Mouse (Mus musculus): ENCODE data around the gene Gm12216. TPM values are rescaled to one million over a fixed set of nuclear protein-coding genes. Genes with fewer than 3 reads are reported as not detected.
A peak's percentile ranks its signal among the peaks of the same experiment; 100 is the strongest.
"Not testable (repeated sequence)": the region's sequence is repeated elsewhere in the genome, so short reads cannot be mapped to it uniquely, and the experiment has no call there.

Gene Gm12216
- total RNA-seq, 2 experiments from 2014 or later: 8.5 to 8.9 TPM

DNA sequence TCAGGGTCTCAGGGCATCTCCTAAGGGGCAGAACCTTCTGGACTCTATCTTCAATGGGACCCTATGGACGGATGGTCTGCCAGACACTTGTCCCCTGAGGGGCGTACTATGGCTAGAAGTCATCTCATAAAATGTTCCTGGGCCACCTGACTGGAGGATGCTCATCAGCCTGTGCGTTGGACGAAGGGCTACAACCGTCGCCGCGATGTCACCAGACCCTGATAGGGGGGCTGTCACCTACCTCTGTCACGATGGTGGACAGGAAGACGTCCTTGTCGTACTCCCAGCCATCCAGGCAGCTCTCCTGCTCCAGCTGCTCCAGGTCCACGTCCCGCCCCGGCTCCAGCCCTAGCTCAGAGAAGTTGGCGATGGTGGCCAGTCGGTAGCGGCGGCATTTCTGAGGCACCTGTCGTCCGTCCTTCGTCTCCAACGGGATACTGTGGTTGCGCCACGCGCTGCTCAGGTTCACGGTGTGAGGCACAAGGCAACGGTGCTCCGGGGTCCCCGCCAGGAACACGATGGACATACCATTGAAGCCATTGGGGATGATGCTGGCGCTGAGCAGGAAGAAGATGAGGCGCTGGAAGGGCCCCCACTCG lies 31.9 kb upstream of the Gm12216 start:
- H3K4me3 ChIP-seq: peak overlapping the region; percentile 85
- peak overlapping the region; percentile 90 for H3K27ac ChIP-seq
- TF ChIP-seq CTCF (conservative IDR thresholded peaks at IDR 0.05): no peak
- DNase-seq (ENCODE audit: low spot score in 2 of 2): peak in 1 of 2 experiments; percentile 40

DNA sequence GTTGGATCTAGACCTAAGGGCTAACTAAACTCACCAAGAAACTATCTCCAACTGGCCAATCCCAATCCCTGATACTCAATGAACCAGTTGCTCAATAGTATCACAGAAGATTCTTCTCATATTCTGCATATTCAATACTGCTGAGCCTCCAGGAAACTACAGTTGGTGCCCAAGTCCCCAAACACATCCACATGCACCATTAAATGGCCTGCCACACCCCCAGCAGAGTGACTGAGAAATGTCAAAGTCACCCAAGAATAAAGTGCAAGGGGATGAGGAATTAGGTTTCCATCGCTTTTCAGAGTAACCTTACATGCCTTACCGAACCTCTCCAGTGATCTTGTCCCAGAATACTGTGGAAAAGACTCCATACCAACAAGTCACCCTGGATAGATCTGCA lies 31.2 kb upstream of the Gm12216 start:
- Histone ChIP-seq H3K27ac (no peak overlapping the region), H3K4me3 (no peak overlapping the region)
- TF ChIP-seq CTCF (conservative IDR thresholded peaks at IDR 0.05): no peak
- no peak for DNase-seq (ENCODE audit: low spot score in 2 of 2)

GRCm38 (mm10) chr11:53889091-53889645 lies 30.1 kb upstream of the Gm12216 start:
- Histone ChIP-seq H3K27ac (0 out of 2 replicates have a peak overlapping the region, but pooled peaks have one; percentile 16), H3K4me3 (no peak overlapping the region)
- TF ChIP-seq CTCF (conservative IDR thresholded peaks at IDR 0.05): no peak
- DNase-seq (ENCODE audit: low spot score in 2 of 2): no peak

DNA sequence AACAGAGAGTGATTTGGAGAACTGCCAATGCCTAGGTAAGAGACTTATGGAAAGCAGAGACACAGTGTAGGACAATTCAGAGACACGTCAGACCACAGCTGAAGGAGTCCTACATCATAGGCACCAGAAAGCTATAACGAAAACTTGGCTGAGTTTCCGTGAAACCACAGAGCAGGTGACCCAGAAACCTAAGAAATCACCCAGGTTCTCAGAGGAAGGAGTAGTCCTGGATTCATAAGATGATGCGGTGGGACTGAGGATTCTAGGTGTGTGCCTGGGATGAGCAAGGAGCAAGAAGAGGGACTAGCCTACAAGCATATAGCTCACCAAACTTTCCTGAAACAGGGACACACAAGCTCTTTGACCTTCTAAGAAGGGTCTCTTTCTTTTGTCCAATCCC lies 29.2 kb upstream of the Gm12216 start:
- H3K27ac ChIP-seq: no peak overlapping the region
- DNase-seq (ENCODE audit: low spot score in 2 of 2): no peak
- no peak for TF ChIP-seq CTCF (conservative IDR thresholded peaks at IDR 0.05)
- no peak overlapping the region for H3K4me3 ChIP-seq

DNA sequence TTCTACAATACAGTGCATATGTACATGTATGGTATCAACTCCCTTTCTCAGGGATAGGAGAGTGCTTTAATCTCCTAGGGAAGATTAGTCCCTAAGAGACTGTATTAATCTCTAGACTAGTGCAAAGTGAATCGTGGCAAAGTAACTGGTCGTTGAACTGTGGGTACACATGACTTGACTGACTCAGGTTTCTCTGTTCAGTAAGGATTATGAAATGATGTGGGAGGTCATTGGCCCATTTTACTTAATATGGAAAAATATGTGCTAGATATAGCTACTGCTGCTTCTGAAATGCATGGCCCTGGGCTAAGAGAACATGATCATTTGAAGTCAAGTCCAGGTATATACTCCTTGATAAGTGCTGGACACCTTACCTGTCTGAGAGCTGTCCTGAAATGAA lies 24.2 kb upstream of the Gm12216 start:
- no peak overlapping the region for H3K27ac ChIP-seq
- no peak for TF ChIP-seq CTCF (conservative IDR thresholded peaks at IDR 0.05)
- DNase-seq (ENCODE audit: low spot score in 2 of 2): no peak
- H3K4me3 ChIP-seq: no peak overlapping the region

- H3K27ac ChIP-seq; DNase-seq (ENCODE audit: low spot score in 2 of 2); H3K4me3 ChIP-seq: not testable (repeated sequence)
- 0 out of 2 replicates have a peak, but pooled peaks have one; percentile 8 for TF ChIP-seq CTCF (conservative IDR thresholded peaks at IDR 0.05)
These were observed 19.0 kb upstream of the Gm12216 start for GRCm38 (mm10) chr11:53878096-53878495.

GRCm38 (mm10) chr11:53876488-53876887 lies 17.4 kb upstream of the Gm12216 start:
- no peak for DNase-seq (ENCODE audit: low spot score in 2 of 2)
- Histone ChIP-seq H3K27ac (no peak overlapping the region), H3K4me3 (no peak overlapping the region)
- no peak for TF ChIP-seq CTCF (conservative IDR thresholded peaks at IDR 0.05)

GRCm38 (mm10) chr11:53874706-53875105 lies 15.7 kb upstream of the Gm12216 start:
- peak in 1 of 2 experiments; percentile 36 for DNase-seq (ENCODE audit: low spot score in 2 of 2)
- Histone ChIP-seq H3K4me3 (no peak overlapping the region), H3K27ac (no peak overlapping the region)
- peak; percentile 82 for TF ChIP-seq CTCF (conservative IDR thresholded peaks at IDR 0.05)

DNA sequence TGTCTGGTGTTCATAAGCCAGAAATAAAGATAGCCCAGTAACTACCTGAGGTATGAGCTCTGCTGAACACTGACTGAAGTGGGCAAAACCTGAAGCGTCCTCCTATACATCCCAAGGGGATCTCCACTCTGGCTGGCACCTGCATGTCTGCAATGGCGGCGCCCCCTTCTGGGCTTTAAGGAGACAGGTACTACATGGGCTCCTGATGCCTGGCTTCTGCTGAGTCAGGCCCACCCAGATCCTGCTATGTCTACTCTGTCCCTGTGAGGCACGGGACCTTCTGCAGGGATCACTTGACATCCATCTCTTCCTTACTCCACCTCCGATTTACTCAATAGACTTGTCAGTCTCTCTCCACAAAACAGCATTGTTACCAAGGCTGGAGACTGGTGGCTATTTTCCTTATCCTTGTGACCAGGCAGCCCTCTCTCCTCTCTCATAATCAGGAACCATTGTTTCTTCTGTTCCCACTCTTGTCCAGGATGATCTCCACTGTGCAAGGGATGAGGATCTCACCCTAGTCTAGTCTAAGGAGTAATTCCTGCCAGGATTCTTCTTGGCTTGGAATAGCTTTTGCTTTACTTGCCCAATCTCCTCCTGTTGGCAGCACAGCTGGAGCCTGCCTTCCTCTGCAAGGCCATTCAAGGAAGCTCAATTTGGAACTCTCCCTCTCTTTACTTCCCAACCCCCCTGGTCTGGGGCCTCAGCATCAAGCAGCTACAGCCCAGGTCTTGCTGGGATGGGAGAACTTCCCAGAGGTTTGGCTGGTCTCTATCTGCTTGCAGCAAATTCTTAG lies 15.1 kb upstream of the Gm12216 start:
- TF ChIP-seq CTCF (conservative IDR thresholded peaks at IDR 0.05): peak; percentile 24
- H3K27ac ChIP-seq; DNase-seq (ENCODE audit: low spot score in 2 of 2); H3K4me3 ChIP-seq: not testable (repeated sequence)

DNA sequence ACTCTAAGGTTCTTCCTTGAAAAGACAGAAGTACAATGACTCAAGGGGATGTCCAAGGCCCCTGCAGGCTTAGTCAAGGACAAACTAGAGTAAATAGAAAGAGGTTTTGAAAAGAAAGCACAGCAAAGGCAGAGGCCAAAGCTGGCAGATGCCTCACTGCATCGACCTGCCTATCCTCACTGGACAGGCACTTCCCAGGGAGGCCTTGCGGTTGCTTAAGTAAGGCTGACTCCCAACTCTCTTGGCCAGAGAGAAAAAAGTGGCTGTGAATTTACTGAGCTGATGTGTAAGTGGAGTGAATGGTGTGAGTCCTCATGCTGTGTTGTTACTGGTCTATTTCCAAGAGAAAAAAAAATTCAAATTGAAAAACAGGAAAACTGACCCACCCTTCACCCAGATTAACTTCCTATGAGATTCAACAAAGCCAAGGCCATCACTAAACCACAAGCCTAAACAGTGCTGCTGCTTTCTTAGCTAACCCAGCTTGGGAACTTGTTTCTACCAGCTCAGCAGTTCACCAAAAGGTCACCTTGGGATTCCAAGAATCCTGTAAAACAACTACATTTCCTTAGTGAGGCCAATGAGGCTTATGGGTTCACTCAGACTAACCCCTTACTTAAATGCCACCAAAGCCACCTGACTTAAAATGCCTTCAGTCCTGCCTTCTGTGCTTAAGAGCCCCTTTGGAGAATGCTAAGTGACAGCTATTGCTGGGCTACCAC lies 12.9 kb upstream of the Gm12216 start:
- DNase-seq (ENCODE audit: low spot score in 2 of 2): no peak
- Histone ChIP-seq H3K4me3 (no peak overlapping the region), H3K27ac (no peak overlapping the region)
- TF ChIP-seq CTCF (conservative IDR thresholded peaks at IDR 0.05): no peak

GRCm38 (mm10) chr11:53869172-53869571 lies 10.1 kb upstream of the Gm12216 start:
- no peak overlapping the region for H3K4me3 ChIP-seq
- DNase-seq (ENCODE audit: low spot score in 2 of 2): no peak
- TF ChIP-seq CTCF (conservative IDR thresholded peaks at IDR 0.05): no peak
- H3K27ac ChIP-seq: no peak overlapping the region

DNA sequence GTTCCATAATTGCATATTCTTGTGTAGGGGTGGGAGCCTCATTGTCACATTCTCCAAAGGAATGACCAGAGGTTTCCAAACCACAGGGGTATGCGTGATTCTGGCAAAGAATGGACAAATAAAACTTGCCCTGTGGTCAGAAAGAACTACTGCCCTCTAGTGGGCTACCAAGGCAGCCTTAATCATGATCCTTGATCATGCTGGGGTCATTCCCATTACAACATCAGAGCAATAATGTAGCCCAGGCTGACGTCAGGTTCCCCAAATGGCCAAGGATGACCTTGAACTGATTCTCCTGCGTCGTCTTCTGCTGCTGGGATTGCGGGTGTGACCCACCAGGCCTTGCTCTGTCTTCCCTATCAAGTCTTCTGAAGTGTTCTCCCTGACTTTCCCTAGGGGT lies 9.3 kb upstream of the Gm12216 start:
- H3K4me3 ChIP-seq; DNase-seq (ENCODE audit: low spot score in 2 of 2); H3K27ac ChIP-seq: not testable (repeated sequence)
- peak; percentile 62 for TF ChIP-seq CTCF (conservative IDR thresholded peaks at IDR 0.05)

DNA sequence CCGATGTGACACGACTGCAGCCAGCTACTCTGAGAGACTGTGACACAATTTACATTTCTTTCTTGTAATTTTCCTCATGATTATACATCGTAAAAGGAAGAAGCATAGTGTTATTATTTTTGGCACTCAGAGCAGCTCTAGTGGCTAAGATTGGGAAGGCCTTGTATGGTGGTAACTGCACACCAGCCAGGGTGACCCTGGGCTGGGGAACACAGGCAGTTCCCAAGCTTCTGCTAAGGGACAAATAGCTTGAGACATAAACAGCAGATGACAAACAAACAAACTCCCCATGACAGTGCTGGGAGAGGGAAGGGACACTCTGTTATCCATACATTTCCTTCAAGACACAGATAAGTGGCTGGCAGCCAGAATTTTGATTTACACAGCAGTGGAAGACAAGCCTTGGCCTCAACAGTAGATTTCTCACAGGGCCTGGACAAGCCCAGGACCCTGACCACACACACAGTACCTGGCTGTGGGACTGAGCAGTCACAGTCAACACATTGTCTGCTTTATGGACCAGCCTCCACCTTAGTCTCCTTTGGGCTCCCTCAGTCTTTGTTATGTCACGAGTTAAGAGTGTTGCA lies 5.8 kb upstream of the Gm12216 start:
- DNase-seq (ENCODE audit: low spot score in 2 of 2); H3K4me3 ChIP-seq; H3K27ac ChIP-seq: not testable (repeated sequence)

Measured in layer of hippocampus, adult 2 months (tissue).